Mouse (Mus musculus) brain, embryonic 14.5 days (tissue): ENCODE results near the gene Wdr62.

Experiments used
- CTCF ChIP-seq: fragments of 200-500 bp; IDR thresholded peaks from 2 replicates; pipeline ENCODE4 v1.5.1; 2012; ENCODE audit warnings: inconsistent platforms, mild to moderate bottlenecking, moderate library complexity, borderline replicate concordance; ENCODE audit not compliant: insufficient read depth, insufficient read length; ENCODE audit errors: extremely low read depth
- POLR2A ChIP-seq: fragments of 200-500 bp; IDR thresholded peaks from 2 replicates; pipeline ENCODE4 v1.6.1; 2012; ENCODE audit warnings: mild to moderate bottlenecking, inconsistent platforms, borderline replicate concordance; ENCODE audit not compliant: poor library complexity, insufficient read depth, insufficient read length, severe bottlenecking; ENCODE audit errors: extremely low read depth

GRCm38 (mm10) chr7:30300914-30301313, 20.7 kb upstream of the Wdr62 start:
- TF ChIP-seq CTCF = peak; percentile 69; the same call in 1 of the 2 replicates
- no peak for TF ChIP-seq POLR2A
